Comparison of ENCODE assay signal across 8 mouse cellular contexts in the genomic region with DNA sequence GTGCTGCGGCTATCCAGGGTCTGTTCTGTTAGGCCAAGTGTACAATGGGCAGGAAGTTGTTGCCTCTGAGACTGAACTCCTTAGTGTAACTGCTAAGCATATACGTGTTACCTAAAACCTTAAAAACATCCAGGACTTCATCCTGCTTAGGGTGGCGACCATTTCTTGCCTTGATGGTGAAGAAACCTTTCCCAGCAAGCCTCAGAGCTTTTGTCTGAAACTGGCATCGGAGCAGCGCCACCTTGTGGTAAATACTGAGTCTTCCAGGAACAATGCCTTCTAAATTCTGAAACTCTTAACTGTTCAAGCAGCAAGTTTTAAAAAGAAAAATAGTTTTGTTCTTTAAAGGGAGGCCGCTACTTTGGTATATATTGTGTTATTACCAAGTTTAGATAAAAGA.
A peak's percentile ranks its signal among the peaks of the same experiment; 100 is the strongest.
DNase-seq lines count a peak whose midpoint lies in the region; ATAC-seq and TF ChIP-seq lines count a peak whose summit lies in the region.
"Had no signal": no experiment of that assay in that cellular context is flagged by ENCODE, and none has a peak within 500 bp of the region (broad histone marks: within the 10 kb centered on the region; RNA-seq: fewer than 3 reads in every experiment).

No protein-coding gene starts in this region.

- no peaks in the 10 kb centered on the region for H3K36me3 ChIP-seq in liver, embryonic 14.5 days (replicated peaks; ENCODE audit: control insufficient read depth, insufficient read depth, low read depth)
- H3K36me3 ChIP-seq: hindbrain, embryonic 15.5 days had no signal

- no peak for TF ChIP-seq EP300 in liver, embryonic 14.5 days (IDR thresholded peaks at IDR 0.05; ENCODE audit: low read depth)

- no peak overlapping the region for H3K27ac ChIP-seq in liver, embryonic 14.5 days
- H3K27ac ChIP-seq: hindbrain, embryonic 15.5 days had no signal

- H3K4me2 ChIP-seq in liver, embryonic 14.5 days (ENCODE audit: low read depth) = no peak overlapping the region
- H3K4me2 ChIP-seq: hindbrain, embryonic 15.5 days had no signal

- H3K27me3 ChIP-seq in liver, embryonic 14.5 days (ENCODE audit: control insufficient read depth, insufficient read depth, low read length) = no peaks in the 10 kb centered on the region
- H3K27me3 ChIP-seq: hindbrain, embryonic 15.5 days had no signal

- H3K4me1 ChIP-seq in liver, embryonic 14.5 days (replicated peaks; ENCODE audit: control insufficient read depth in 2 of 2, insufficient read depth in 2 of 2, low read length in 1 of 2) = peaks cover 0 to 12% of the 10 kb centered on the region in 2 experiments; a peak in 1 of 4 replicates
- H3K4me1 ChIP-seq: hindbrain, embryonic 15.5 days had no signal

- ATAC-seq in liver, embryonic 14.5 days (ENCODE audit: insufficient read depth) = no peak

- no peak overlapping the region for H3K4me3 ChIP-seq in liver, embryonic 14.5 days (ENCODE audit: insufficient read depth in 1 of 2, low read depth in 2 of 2, low read length in 2 of 2)
- H3K4me3 ChIP-seq: hindbrain, embryonic 15.5 days had no signal

- peak; percentile 70 for TF ChIP-seq CTCF in liver, embryonic 14.5 days (IDR thresholded peaks at IDR 0.05; ENCODE audit: low read depth)

- WGBS in liver, embryonic 14.5 days (ENCODE audit: insufficient replicate concordance) = 22% methylated on average over 6 of the region's 6 CpGs

- peak; percentile 57 for DNase-seq in urinary bladder, postnatal 25 days (ENCODE audit: low spot score)
- DNase-seq in urinary bladder, postnatal 10 days (ENCODE audit: low spot score) = no peak
- peak; percentile 20 for DNase-seq in adrenal gland, adult 8-10 months
- DNase-seq in embryo, embryonic 9.5 days (ENCODE audit: extremely low spot score) = peak; percentile 69
- DNase-seq in hindlimb bud, embryonic 11.5 days (ENCODE audit: extremely low spot score, low read depth, low spot score) = peak; percentile 57
- DNase-seq in liver, embryonic 14.5 days (ENCODE audit: low read depth in 3 of 3, low spot score in 3 of 3) = peak in 2 of 3 experiments; percentile 9 to 16
- peak; percentile 23 for DNase-seq in retina, adult 2 months (ENCODE audit: low read depth, low spot score)

- H3K9me3 ChIP-seq in liver, embryonic 14.5 days (ENCODE audit: control insufficient read depth, low read length) = no peaks in the 10 kb centered on the region
- H3K9me3 ChIP-seq: hindbrain, embryonic 15.5 days had no signal

- no peak overlapping the region for H3K9ac ChIP-seq in liver, embryonic 14.5 days (replicated peaks)
- H3K9ac ChIP-seq: hindbrain, embryonic 15.5 days had no signal
